Mouse (Mus musculus): ENCODE data around the gene Olfr1163. TPM values are rescaled to one million over a fixed set of nuclear protein-coding genes. Genes with fewer than 3 reads are reported as not detected.
"Not testable (repeated sequence)": the region's sequence is repeated elsewhere in the genome, so short reads cannot be mapped to it uniquely, and the experiment has no call there.

Olfr1163 gene
- polyA plus RNA-seq (2012; rRNA removed): not detected in 2 replicates

DNA sequence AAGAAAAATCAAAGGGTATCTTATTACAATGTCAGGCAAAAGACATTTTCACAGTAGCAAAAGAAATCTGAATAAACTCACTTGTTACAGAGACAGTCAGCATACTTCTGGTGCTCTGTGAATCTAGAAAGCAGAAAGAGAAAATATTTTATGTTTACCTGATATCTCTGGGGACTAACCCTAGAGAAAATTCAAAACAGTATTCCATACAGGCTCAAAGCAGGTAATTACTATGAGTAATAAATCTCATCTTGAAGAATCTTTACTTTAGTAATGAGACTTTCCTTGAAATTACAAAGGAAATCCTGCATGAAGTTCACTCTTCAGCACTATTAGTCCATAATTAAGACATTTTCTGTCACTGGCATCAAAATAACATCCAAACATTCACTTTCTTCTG lies at the start of gene Olfr1163:
TSS of gene Olfr1163 (minus strand) at position 101 of the 400 bp plus-strand sequence.
- H3K4me3 ChIP-seq (ENCODE audit: extremely low read depth, insufficient read depth, insufficient read length): no peak within 1 kb of the TSS

DNA sequence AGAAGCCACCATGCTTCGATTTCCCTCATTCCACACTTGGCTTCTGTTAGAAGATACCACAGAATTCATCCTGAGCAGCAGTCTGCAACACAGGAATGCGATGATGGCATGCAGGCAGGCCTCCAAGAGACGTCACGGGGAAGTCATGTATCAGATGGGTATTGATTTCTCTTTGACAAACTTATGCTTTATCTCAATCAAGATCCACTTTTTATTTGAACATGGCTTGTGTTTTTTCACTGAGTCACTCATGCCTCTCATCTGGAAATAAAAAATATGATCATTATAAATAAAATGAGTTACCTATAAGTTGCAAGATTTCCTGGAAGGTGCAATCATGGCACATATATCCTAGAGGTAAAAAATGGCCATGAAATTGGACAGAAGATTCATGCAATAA lies 22.2 kb upstream of the Olfr1163 start, which contains the start of gene Olfr1164:
TSS of gene Olfr1164 (minus strand) at position 101 of the 400 bp plus-strand sequence.
- Histone ChIP-seq H3K4me1 (ENCODE audit: control insufficient read depth, insufficient read depth, insufficient read length) (no peaks in the 10 kb centered on the region), H3K27ac (ENCODE audit: insufficient read depth, low read length) (no peak within 1 kb of the TSS), H3K4me3 (ENCODE audit: extremely low read depth, insufficient read depth, insufficient read length) (no peak within 1 kb of the TSS), H3K36me3 (ENCODE audit: control insufficient read depth, insufficient read depth, low read length) (no peaks in the 10 kb centered on the region), H3K27me3 (ENCODE audit: control insufficient read depth, insufficient read depth, low read length) (no peaks in the 10 kb centered on the region)
- WGBS: 71% methylated on average over 4 of the region's 4 CpGs
- TF ChIP-seq CTCF (IDR thresholded peaks at IDR 0.05; ENCODE audit: extremely low read depth, insufficient read depth, insufficient read length, insufficient replicate concordance) (no peak), POLR2A (IDR thresholded peaks at IDR 0.05; ENCODE audit: low read depth, low read length) (no peak)
- no peak for DNase-seq (ENCODE audit: low read depth in 1 of 2, low spot score in 2 of 2)

More for the DNA sequence above, at the start of gene Olfr1163:
- Histone ChIP-seq H3K4me1 (ENCODE audit: control insufficient read depth, insufficient read depth, insufficient read length) (no peaks in the 10 kb centered on the region), H3K27ac (ENCODE audit: insufficient read depth, low read length) (no peak within 1 kb of the TSS), H3K36me3 (ENCODE audit: control insufficient read depth, insufficient read depth, low read length) (no peaks in the 10 kb centered on the region), H3K27me3 (ENCODE audit: control insufficient read depth, insufficient read depth, low read length) (no peaks in the 10 kb centered on the region)
- TF ChIP-seq CTCF (IDR thresholded peaks at IDR 0.05; ENCODE audit: extremely low read depth, insufficient read depth, insufficient read length, insufficient replicate concordance) (no peak), POLR2A (IDR thresholded peaks at IDR 0.05; ENCODE audit: low read depth, low read length) (no peak)
- no peak for DNase-seq (ENCODE audit: low read depth in 1 of 2, low spot score in 2 of 2)

DNA sequence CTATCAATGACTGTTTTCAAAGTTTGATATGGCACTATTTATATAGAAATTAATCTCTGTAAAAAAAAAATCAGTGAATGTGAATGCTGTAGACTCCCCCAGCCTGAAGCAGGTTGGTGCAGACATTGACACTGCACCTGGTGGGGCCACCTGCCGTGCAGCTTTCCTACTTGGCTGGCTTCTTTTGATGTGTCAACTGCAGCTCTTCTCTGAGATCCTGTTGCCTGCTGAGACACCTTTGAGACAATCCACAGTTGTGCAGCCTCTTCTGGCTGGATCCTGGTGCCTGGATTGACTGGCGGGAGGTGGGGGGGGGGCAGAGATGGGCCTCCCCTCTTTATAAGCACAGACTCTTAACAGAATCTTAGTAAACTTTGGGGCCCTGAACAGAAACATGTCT lies 8.0 kb downstream of the Olfr1163 start:
- Histone ChIP-seq H3K27ac (ENCODE audit: insufficient read depth, low read length) (no peak overlapping the region), H3K36me3 (ENCODE audit: control insufficient read depth, insufficient read depth, low read length) (no peaks in the 10 kb centered on the region), H3K27me3 (ENCODE audit: control insufficient read depth, insufficient read depth, low read length) (no peaks in the 10 kb centered on the region), H3K4me3 (ENCODE audit: extremely low read depth, insufficient read depth, insufficient read length) (no peak overlapping the region), H3K4me1 (ENCODE audit: control insufficient read depth, insufficient read depth, insufficient read length) (no peaks in the 10 kb centered on the region)
- DNase-seq (ENCODE audit: low read depth in 1 of 2, low spot score in 2 of 2): no peak
- 84% methylated on average over 2 of the region's 2 CpGs for WGBS
- TF ChIP-seq POLR2A (IDR thresholded peaks at IDR 0.05; ENCODE audit: low read depth, low read length) (no peak), CTCF (IDR thresholded peaks at IDR 0.05; ENCODE audit: extremely low read depth, insufficient read depth, insufficient read length, insufficient replicate concordance) (no peak)

DNA sequence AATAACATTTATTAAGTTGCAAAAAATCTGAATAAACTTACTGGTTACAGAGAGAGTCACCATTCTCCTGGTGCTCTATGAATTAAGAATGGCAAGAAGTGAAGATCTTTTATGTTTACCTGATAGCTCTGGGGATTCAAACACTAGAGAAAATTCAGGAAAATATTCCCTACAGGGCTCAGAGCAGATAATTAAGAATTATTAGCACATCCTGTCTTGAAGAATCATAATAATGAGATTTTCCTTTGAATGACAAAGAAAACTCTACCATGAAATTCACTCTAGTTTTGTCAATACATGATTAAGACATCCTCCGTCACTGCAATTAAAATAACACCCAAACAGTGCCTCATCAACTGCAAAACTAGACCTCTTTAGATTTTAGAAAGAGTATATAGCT lies 20.6 kb downstream of the Olfr1163 start, which contains the start of gene Olfr1162:
TSS of gene Olfr1162 (minus strand) at position 101 of the 400 bp plus-strand sequence.
- no peak for DNase-seq (ENCODE audit: low read depth in 1 of 2, low spot score in 2 of 2)
- Histone ChIP-seq H3K36me3 (ENCODE audit: control insufficient read depth, insufficient read depth, low read length) (no peaks in the 10 kb centered on the region), H3K4me1 (ENCODE audit: control insufficient read depth, insufficient read depth, insufficient read length) (no peaks in the 10 kb centered on the region), H3K27me3 (ENCODE audit: control insufficient read depth, insufficient read depth, low read length) (no peaks in the 10 kb centered on the region), H3K27ac (ENCODE audit: insufficient read depth, low read length) (no peak within 1 kb of the TSS), H3K4me3 (ENCODE audit: extremely low read depth, insufficient read depth, insufficient read length) (no peak within 1 kb of the TSS)
- WGBS: 77% methylated on average over 1 of the region's 1 CpGs
- no peak for TF ChIP-seq CTCF (IDR thresholded peaks at IDR 0.05; ENCODE audit: extremely low read depth, insufficient read depth, insufficient read length, insufficient replicate concordance)
- TF ChIP-seq POLR2A (IDR thresholded peaks at IDR 0.05; ENCODE audit: low read depth, low read length): no peak

DNA sequence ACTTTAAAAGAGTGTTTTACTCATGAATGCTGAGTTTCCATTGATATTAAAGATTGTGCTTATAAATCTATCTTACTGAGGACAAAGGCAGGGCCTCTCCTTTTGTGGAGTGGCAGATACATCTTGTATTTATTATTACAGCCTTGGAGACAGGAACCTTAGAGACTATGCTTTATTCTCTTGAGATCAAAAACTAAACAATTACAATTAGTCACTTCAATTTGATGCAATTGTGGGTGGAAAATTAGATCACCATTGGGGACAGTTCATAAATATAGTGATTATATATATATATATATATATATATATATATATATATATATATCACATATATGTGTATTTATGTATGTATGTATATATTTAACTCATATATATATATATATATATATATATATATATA lies 34.0 kb downstream of the Olfr1163 start, which contains the start of gene Olfr73:
TSS of gene Olfr73 (minus strand) at position 101 of the 400 bp plus-strand sequence.
- no peaks in the 10 kb centered on the region for H3K36me3 ChIP-seq (ENCODE audit: control insufficient read depth, insufficient read depth, low read length)
- no peak within 1 kb of the TSS for H3K4me3 ChIP-seq (ENCODE audit: extremely low read depth, insufficient read depth, insufficient read length)
- no peaks in the 10 kb centered on the region for H3K27me3 ChIP-seq (ENCODE audit: control insufficient read depth, insufficient read depth, low read length)
- DNase-seq (ENCODE audit: low read depth in 1 of 2, low spot score in 2 of 2): no peak
- TF ChIP-seq POLR2A (IDR thresholded peaks at IDR 0.05; ENCODE audit: low read depth, low read length) (no peak), CTCF (IDR thresholded peaks at IDR 0.05; ENCODE audit: extremely low read depth, insufficient read depth, insufficient read length, insufficient replicate concordance) (no peak)
- no peaks in the 10 kb centered on the region for H3K4me1 ChIP-seq (ENCODE audit: control insufficient read depth, insufficient read depth, insufficient read length)
- H3K27ac ChIP-seq (ENCODE audit: insufficient read depth, low read length): no peak within 1 kb of the TSS

DNA sequence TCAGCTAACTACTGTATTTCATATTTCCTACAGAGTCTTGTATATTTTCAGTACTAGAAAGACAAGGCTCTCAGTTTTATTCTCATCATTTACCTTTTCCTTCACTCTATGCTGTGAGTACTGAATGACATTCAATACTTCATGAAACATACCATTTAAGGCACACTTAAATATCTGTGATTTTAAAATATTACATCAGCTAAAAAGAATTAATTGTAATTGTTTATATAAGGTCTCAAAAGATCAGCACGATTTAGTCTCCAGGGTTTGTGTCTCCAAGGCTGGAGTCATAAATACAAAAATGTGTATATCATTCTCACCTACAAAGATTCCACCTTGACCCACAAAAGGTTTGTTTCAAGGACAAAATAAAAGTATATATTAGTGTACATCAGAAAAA lies 49.2 kb downstream of the Olfr1163 start, which contains the start of gene Olfr1161:
TSS of gene Olfr1161 (plus strand) at position 301 of the 400 bp plus-strand sequence.
- WGBS: 85% methylated on average over 1 of the region's 1 CpGs
- H3K36me3 ChIP-seq (ENCODE audit: control insufficient read depth, insufficient read depth, low read length); DNase-seq (ENCODE audit: low read depth in 1 of 2, low spot score in 2 of 2); H3K4me3 ChIP-seq (ENCODE audit: extremely low read depth, insufficient read depth, insufficient read length); H3K27ac ChIP-seq (ENCODE audit: insufficient read depth, low read length); H3K27me3 ChIP-seq (ENCODE audit: control insufficient read depth, insufficient read depth, low read length); H3K4me1 ChIP-seq (ENCODE audit: control insufficient read depth, insufficient read depth, insufficient read length): not testable (repeated sequence)

Other genes with a start within 250 kb of the Olfr1163 start
- gene Olfr1148, start 241.3 kb downstream of the Olfr1163 start, polyA plus RNA-seq (2012; rRNA removed): not detected in 2 replicates
- not detected in 2 replicates for gene Olfr1150-ps1, start 227.8 kb downstream of the Olfr1163 start, polyA plus RNA-seq (2012; rRNA removed)
- not detected in 2 replicates for gene Olfr1151, start 216.0 kb downstream of the Olfr1163 start, polyA plus RNA-seq (2012; rRNA removed)
- gene Olfr1152, start 205.3 kb downstream of the Olfr1163 start, polyA plus RNA-seq (2012; rRNA removed): not detected in 2 replicates
- gene Olfr1153, start 176.9 kb downstream of the Olfr1163 start, polyA plus RNA-seq (2012; rRNA removed): not detected in 2 replicates
- gene Olfr1154, start 166.7 kb downstream of the Olfr1163 start, polyA plus RNA-seq (2012; rRNA removed): not detected in 2 replicates
- not detected in 2 replicates for gene Olfr1155, start 126.7 kb downstream of the Olfr1163 start, polyA plus RNA-seq (2012; rRNA removed)
- not detected in 2 replicates for gene Olfr1156, start 118.7 kb downstream of the Olfr1163 start, polyA plus RNA-seq (2012; rRNA removed)
- gene Olfr1157, start 103.5 kb downstream of the Olfr1163 start, polyA plus RNA-seq (2012; rRNA removed): not detected in 2 replicates
- gene Olfr74, start 97.2 kb downstream of the Olfr1163 start, polyA plus RNA-seq (2012; rRNA removed): not detected in 2 replicates
- not detected in 2 replicates for gene Olfr1158, start 81.7 kb downstream of the Olfr1163 start, polyA plus RNA-seq (2012; rRNA removed)
- not detected in 2 replicates for gene Olfr1160, start 63.6 kb downstream of the Olfr1163 start, polyA plus RNA-seq (2012; rRNA removed)
- gene Olfr1161, start 49.1 kb downstream of the Olfr1163 start, polyA plus RNA-seq (2012; rRNA removed): not detected in 2 replicates
- gene Olfr73, start 34.1 kb downstream of the Olfr1163 start, polyA plus RNA-seq (2012; rRNA removed): not detected in 2 replicates
- gene Olfr1162, start 20.7 kb downstream of the Olfr1163 start, polyA plus RNA-seq (2012; rRNA removed): not detected in 2 replicates
- not detected in 2 replicates for gene Olfr1164, start 22.1 kb upstream of the Olfr1163 start, polyA plus RNA-seq (2012; rRNA removed)
- not detected in 2 replicates for gene Olfr1166, start 56.4 kb upstream of the Olfr1163 start, polyA plus RNA-seq (2012; rRNA removed)
- gene Olfr1167, start 83.4 kb upstream of the Olfr1163 start, polyA plus RNA-seq (2012; rRNA removed): not detected in 2 replicates
- gene Olfr1168, start 110.0 kb upstream of the Olfr1163 start, polyA plus RNA-seq (2012; rRNA removed): not detected in 2 replicates
- gene Olfr1170, start 156.5 kb upstream of the Olfr1163 start, polyA plus RNA-seq (2012; rRNA removed): not detected in 2 replicates
- gene Olfr1173, start 208.0 kb upstream of the Olfr1163 start, polyA plus RNA-seq (2012; rRNA removed): not detected in 2 replicates
- gene Olfr1174-ps, start 243.3 kb upstream of the Olfr1163 start, polyA plus RNA-seq (2012; rRNA removed): not detected in 2 replicates

All from spleen, adult 2 months (tissue).